Mouse (Mus musculus) layer of hippocampus, adult 8-10 months (tissue): ENCODE measurements around the gene A4galt. TPM values are rescaled to one million over a fixed set of nuclear protein-coding genes. Genes with fewer than 3 reads are reported as not detected.
A peak's percentile ranks its signal among the peaks of the same experiment; 100 is the strongest.
"Not testable (repeated sequence)": the region's sequence is repeated elsewhere in the genome, so short reads cannot be mapped to it uniquely, and the experiment has no call there.

ENCODE experiments used
- DNase-seq, 2 experiments: peaks; one replicate each; pipeline ENCODE4 v3.0.0; 2022; ENCODE audit warnings: low spot score in 2 of 2
- total RNA-seq, 4 experiments: library from RNA; stranded (reverse); gene quantifications; 2 replicates each; pipeline ENCODE4 v1.2.4; 2022

The A4galt gene
- total RNA-seq, 4 experiments from 2014 or later: 3.7 to 4.5 (median 4.3) TPM

DNA sequence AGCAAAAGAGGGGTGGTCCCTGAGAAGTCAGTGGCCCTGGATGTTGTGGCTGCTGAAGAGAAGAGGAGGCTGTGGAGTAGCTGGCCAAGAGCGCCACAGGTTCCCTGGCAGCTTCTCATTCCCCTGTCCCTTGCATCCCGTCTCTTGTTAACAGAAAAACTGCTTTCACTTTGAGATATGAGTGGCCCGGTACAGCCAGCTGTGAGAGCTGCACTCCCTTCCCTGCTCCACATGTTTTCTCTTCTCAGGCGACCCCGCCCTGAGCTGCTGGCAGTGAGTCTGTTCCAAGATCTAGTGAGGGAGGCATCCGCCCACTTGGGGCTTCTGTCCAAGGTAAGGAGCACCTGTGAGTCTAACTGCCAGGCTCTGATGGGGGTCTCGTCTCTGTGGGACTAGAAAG is 16.9 kb upstream of the A4galt start:
- DNase-seq: not testable (repeated sequence)

GRCm38 (mm10) chr15:83265269-83265668 is 13.7 kb upstream of the A4galt start:
- DNase-seq: no peak

- DNase-seq: no peak
Observed at GRCm38 (mm10) chr15:83263405-83263804, 11.8 kb upstream of the A4galt start.

DNA sequence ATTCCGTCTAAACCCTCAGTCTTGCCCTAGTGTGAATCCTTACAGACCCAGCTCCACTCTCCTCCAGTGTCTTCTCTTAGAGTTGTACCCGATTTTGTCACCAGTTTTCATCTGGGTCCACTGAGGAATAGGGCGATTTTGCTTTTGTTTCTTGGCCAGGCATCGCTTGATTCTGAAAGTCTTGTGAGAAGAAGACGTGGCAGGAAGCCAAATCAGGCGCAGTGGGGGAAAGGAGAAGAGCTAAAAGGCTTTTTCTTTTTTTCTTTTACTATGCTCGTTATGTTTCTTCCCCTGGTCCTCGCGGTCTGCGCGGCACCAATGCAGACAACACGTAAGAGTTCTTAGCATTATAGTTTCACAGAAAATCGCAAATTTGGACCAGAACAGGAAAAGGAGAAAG is 6.3 kb upstream of the A4galt start:
- no peak for DNase-seq

- DNase-seq: no peak
Observed at GRCm38 (mm10) chr15:83256491-83256890, 4.9 kb upstream of the A4galt start.

- no peak for DNase-seq
Observed at GRCm38 (mm10) chr15:83255944-83256343, 4.4 kb upstream of the A4galt start.

- no peak for DNase-seq
Observed at GRCm38 (mm10) chr15:83255191-83255782, 3.7 kb upstream of the A4galt start.

GRCm38 (mm10) chr15:83254372-83255070 is 2.9 kb upstream of the A4galt start:
- no peak for DNase-seq

- no peak for DNase-seq
Observed at GRCm38 (mm10) chr15:83252060-83252459, 486 bp upstream of the A4galt start.

DNA sequence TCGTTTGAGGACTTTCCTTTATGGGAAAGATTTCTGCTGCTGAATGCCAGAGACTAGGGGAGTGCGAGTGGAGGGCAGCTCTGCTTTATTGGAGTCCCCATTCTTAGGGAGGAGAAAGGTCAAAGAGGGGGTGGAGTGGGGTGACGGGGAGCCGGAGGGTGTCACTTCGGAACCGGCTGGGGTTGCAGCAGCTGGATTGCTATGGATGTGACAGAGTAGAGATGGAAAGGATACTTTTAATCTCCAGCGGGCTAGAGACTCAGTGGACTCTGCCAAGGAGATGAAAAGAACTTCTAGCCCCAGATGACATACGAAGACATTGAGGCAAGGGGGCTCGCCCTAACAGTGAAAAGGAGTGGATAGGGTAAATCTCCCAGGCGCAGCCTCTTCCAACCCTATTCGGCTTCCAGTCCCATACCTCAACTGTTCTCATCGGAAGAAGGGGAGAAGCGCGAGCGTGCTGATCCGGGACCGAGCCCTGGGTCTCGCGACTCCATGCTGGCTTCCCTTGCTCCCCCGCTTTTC is 861 bp downstream of the A4galt start:
- DNase-seq: no peak

GRCm38 (mm10) chr15:83249535-83250287 is 1.9 kb downstream of the A4galt start:
- no peak for DNase-seq

GRCm38 (mm10) chr15:83248236-83248844 is 3.2 kb downstream of the A4galt start:
- DNase-seq: no peak

DNA sequence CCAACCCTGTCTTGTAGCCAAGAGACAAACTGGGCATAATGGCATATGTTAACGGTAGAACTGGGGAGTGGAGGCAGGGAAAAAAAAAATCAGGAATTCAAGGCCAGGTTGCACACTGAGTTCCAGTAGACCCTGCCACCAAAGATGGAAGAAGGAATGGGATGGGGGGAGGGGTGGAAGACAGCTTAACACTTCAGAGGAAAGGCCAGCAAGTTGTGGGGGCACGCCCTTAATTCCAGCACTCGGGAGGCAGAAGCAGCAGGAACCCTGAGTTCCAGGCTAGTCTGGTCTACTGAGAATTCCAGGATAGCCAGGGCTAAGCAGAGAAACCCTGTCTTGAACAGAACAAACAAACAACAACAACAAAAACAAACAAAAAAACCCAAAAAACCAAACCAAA is 7.2 kb downstream of the A4galt start:
- DNase-seq: no peak

DNA sequence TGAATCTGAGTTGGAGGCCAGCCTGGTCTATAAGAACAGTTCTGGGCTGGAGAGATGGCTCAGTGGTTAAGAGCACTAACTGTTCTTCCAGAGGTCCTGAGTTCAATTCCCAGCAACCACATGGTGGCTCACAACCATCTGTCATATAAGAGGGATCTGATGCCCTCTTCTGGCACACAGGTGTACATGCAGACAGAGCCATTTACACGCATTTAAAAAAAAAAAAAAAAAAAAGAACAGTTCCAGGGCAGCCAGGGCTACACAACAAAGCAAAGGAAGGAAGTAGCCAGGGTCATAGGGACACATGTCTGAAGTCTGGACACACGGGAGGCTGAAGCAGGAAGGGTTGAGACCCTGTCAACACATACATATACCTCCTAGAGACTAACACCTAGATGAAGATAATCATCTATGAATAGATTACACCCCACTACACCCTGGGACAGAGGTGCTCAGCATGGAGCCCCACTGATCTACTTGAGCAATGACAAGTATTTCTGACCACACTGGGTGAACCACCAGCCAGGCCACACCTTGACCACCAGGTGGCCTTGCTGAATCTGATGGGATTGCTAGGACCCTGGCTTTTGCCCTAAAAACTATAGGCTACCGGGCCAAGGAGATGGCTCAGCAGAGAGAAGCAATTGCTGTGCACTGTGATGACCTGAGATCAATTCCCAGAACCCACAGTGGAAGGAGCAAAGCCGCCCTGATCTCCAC is 9.5 kb downstream of the A4galt start:
- no peak for DNase-seq

DNA sequence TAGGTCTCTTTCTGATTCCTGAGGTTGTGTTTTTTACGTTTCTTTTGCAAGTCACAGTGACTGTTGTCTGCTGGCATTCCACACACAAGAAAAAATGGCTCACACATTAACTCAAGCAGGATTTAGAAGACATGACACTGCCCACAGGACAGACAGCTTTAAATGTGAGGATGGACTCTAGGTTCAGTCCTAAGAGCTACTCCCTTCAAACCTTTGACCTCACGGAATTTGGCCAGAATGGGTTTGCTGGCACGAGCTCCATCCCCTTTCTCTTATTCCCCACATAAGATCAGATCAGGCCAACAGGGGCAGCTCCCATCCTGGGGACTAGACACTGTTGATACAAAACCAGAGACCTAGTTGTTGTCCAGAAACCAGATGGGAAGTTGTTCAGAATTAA is 10.1 kb downstream of the A4galt start:
- DNase-seq: no peak

DNA sequence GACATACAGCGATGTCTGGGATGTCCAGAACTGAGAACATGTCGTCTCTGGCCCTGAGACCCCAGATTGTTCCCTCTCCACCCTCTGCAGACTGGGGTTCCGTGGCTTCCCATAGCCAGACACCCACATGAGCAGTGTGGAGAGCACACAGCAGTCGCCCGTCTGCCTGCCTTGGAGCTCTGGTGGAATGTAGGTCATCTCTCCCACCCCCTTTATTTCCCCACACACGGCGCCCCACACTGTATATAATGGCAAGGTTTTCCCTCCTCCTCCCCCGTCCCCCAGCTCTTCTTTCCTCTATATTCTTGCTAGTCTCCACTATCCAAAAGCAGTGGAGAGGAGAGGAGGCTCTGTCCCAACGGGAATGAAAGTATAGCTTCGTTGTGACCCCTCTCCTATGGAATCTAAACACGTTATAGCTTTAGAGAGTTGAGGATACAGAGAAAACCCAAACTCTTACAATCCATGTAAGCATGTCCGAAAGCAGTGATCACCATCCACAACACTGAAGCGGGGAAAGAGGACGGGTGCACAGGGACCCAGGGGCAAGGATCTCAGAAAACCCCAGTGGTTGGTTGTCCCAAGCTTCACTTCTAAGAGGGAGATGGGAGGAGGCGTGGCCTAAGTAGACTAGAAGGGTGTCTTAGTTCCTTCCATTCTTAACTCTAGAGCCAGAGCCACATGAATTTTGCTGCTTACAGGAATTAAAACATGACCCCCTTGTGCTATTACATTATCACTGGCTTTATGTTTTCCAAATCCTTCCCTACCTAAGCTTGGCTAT is 13.9 kb downstream of the A4galt start:
- DNase-seq: no peak

DNA sequence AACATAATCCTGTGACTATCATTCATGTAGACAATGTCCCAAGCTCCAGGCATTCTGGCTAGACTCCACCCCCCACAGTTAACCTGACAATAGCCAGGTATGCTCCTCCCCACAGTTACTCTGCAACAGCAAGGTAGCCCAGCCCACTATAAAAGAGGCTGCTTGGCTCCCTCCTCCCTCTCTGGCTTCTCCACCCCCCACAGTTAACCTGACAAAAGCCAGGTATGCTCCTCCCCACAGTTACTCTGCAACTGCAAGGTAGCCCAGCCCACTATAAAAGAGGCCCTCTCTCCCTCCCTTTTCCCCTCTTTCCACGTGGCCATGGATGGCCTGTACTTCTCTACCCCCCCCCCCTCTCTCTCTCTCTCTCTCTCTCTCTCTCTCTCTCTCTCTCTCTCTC is 14.8 kb downstream of the A4galt start:
- no peak for DNase-seq

GRCm38 (mm10) chr15:83233219-83233992 is 18.2 kb downstream of the A4galt start:
- peak; percentile 31 to 65 for DNase-seq

DNA sequence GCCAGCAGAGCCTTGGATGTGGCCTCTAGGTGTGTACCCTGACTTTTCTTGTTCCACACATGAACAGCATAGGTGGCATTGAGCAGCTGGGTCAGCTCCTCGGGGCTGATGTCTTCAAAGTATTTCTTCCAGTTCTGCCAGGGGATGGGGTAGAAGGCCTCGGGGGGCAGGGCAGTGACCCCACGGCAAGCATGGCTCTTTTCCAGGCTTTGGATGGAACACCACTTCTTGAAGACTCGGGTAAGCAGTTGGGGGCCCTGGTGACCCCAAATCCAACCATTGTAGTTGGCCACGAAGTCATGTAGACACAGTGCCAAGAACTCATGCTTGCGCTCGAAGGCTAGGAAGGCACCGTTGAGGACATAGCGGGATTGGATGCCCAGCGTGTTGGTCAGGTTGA is 24.0 kb downstream of the A4galt start:
- no peak for DNase-seq

DNA sequence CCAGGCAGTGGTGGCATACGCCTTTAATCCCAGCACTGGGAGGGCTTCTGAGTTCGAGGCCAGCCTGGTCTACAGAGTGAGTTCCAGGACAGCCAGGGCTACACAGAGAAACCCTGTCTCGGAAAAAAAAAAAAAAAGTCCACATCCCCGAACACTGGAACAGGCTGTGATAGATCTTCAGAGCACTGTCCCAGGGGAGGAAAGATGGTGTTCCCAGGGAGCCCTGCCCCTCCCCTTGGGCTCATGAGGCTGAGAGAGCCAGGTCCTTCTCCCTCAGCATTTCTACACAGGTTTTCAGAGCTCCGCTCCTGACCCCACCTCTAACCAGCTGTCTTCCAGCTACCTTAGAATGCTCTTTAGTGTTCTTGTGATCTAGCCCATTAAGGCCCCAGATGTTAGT is 24.7 kb downstream of the A4galt start:
- DNase-seq: no peak
